Mouse (Mus musculus) stomach, postnatal 0 days (tissue): Measurements from ENCODE around the gene Piga. TPM values are rescaled to one million over a fixed set of nuclear protein-coding genes. Genes with fewer than 3 reads are reported as not detected.

Experiments used
- ATAC-seq: fragments of 200-750 bp; cut with Nextera tagmentation; 2 replicates; pipeline ENCODE4 v1.8.0; 2017; ENCODE audit not compliant: low FRiP score, low TSS enrichment
- DNase-seq: peaks from one replicate; pipeline ENCODE4 v3.0.0-alpha.2; 2016; ENCODE audit warnings: low spot score
- H3K27ac ChIP-seq: fragments of 300-500 bp; sonication (generic); replicated peaks from 2 replicates; pipeline ENCODE4 v1.5.1; 2014; ENCODE audit warnings: mild to moderate bottlenecking, control low read depth
- H3K27me3 ChIP-seq: fragments of 300-500 bp; sonication (generic); 2 replicates; pipeline ENCODE4 v1.6.1; 2014; ENCODE audit warnings: low read length; ENCODE audit not compliant: control insufficient read depth, insufficient read depth
- H3K36me3 ChIP-seq: fragments of 300-500 bp; sonication (generic); 2 replicates; pipeline ENCODE4 v1.6.1; 2014; ENCODE audit warnings: low read length, mixed read lengths; ENCODE audit not compliant: control insufficient read depth, insufficient read depth
- H3K4me1 ChIP-seq: fragments of 300-500 bp; sonication (generic); replicated peaks from 2 replicates; pipeline ENCODE4 v1.6.1; 2014; ENCODE audit warnings: antibody characterized with exemption; ENCODE audit not compliant: control insufficient read depth, insufficient read depth
- H3K4me2 ChIP-seq: fragments of 300-500 bp; sonication (generic); replicated peaks from 2 replicates; pipeline ENCODE4 v1.6.1; 2014; ENCODE audit warnings: low read depth, mild to moderate bottlenecking, control low read depth, moderate library complexity
- H3K4me3 ChIP-seq: fragments of 300-500 bp; sonication (generic); 2 replicates; pipeline ENCODE4 v1.5.1; 2014; ENCODE audit warnings: low read depth, low read length, control low read depth
- H3K9ac ChIP-seq: fragments of 300-500 bp; sonication (generic); 2 replicates; pipeline ENCODE4 v1.6.1; 2014; ENCODE audit warnings: mild to moderate bottlenecking, low read length, control low read depth, mixed read lengths
- H3K9me3 ChIP-seq: fragments of 300-500 bp; sonication (generic); 2 replicates; pipeline ENCODE4 v1.6.1; 2016; ENCODE audit warnings: low read length; ENCODE audit not compliant: control insufficient read depth
- CTCF ChIP-seq: IDR thresholded peaks from 2 replicates; pipeline ENCODE4 v1.5.1; 2016; ENCODE audit warnings: antibody characterized with exemption, low read depth, mild to moderate bottlenecking, moderate library complexity
- EP300 ChIP-seq: optimal IDR thresholded peaks from 2 replicates; pipeline ENCODE3; 2016; ENCODE audit warnings: antibody characterized with exemption
- WGBS: fragments of 180-500 bp; shearing (Covaris S2); extraction: QIAGEN DNeasy Blood & Tissue Kit; methylation state at CpG from one replicate; pipeline ENCODE4 v1.1.7; 2014; 5-methylcytosine and 5-hydroxymethylcytosine counted together
- polyA plus RNA-seq: library from polyadenylated mRNA; unstranded; fragments of >200 nt; fragmentation: Nextera tagmentation; extraction: Ambion mirVana; gene quantifications from 2 replicates; pipeline ENCODE4 v1.2.1, GENCODE M21; 2015

Piga gene
- polyA plus RNA-seq, 1 experiment from 2014 or later: 5.6 TPM

GRCm38 (mm10) chrX:164439462-164439861 lies 19.9 kb downstream of the Piga start:
- Histone ChIP-seq H3K4me1 (no peaks in the 10 kb centered on the region), H3K27ac (no peak overlapping the region), H3K36me3 (no peaks in the 10 kb centered on the region), H3K9ac (no peak overlapping the region), H3K9me3 (no peaks in the 10 kb centered on the region), H3K4me3 (no peak overlapping the region), H3K27me3 (no peaks in the 10 kb centered on the region), H3K4me2 (no peak overlapping the region)
- DNase-seq (no peak), ATAC-seq (no peak)
- no peak for TF ChIP-seq EP300
- no peak for TF ChIP-seq CTCF
- 87% methylated on average over 7 of the region's 7 CpGs for WGBS

GRCm38 (mm10) chrX:164440140-164440539 lies 20.6 kb downstream of the Piga start:
- H3K27me3 ChIP-seq: no peaks in the 10 kb centered on the region
- WGBS: 28% methylated on average over 2 of the region's 2 CpGs
- H3K9ac ChIP-seq: no peak overlapping the region
- H3K4me1 ChIP-seq: no peaks in the 10 kb centered on the region
- H3K9me3 ChIP-seq: no peaks in the 10 kb centered on the region
- no peaks in the 10 kb centered on the region for H3K36me3 ChIP-seq
- TF ChIP-seq EP300 (no peak), CTCF (no peak)
- no peak overlapping the region for H3K4me3 ChIP-seq
- no peak overlapping the region for H3K4me2 ChIP-seq
- no peak for DNase-seq
- no peak overlapping the region for H3K27ac ChIP-seq
- ATAC-seq: no peak

GRCm38 (mm10) chrX:164440703-164441102 lies 21.1 kb downstream of the Piga start:
- Histone ChIP-seq H3K4me2 (no peak overlapping the region), H3K9me3 (no peaks in the 10 kb centered on the region), H3K36me3 (no peaks in the 10 kb centered on the region), H3K27ac (no peak overlapping the region), H3K4me3 (no peak overlapping the region), H3K27me3 (no peaks in the 10 kb centered on the region), H3K4me1 (no peaks in the 10 kb centered on the region), H3K9ac (no peak overlapping the region)
- ATAC-seq: no peak
- 65% methylated on average over 3 of the region's 3 CpGs for WGBS
- DNase-seq: no peak
- TF ChIP-seq CTCF (no peak), EP300 (no peak)

- 83% methylated on average over 3 of the region's 3 CpGs for WGBS
- no peak for TF ChIP-seq CTCF
- TF ChIP-seq EP300: no peak
- Histone ChIP-seq H3K4me2 (no peak overlapping the region), H3K36me3 (no peaks in the 10 kb centered on the region), H3K9me3 (no peaks in the 10 kb centered on the region), H3K27ac (no peak overlapping the region), H3K9ac (no peak overlapping the region), H3K4me3 (no peak overlapping the region), H3K4me1 (no peaks in the 10 kb centered on the region), H3K27me3 (no peaks in the 10 kb centered on the region)
- DNase-seq (no peak), ATAC-seq (no peak)
These were observed 21.7 kb downstream of the Piga start for GRCm38 (mm10) chrX:164441306-164441705.

GRCm38 (mm10) chrX:164445601-164446000 lies 26.0 kb downstream of the Piga start:
- 66% methylated on average over 12 of the region's 12 CpGs for WGBS
- Histone ChIP-seq H3K27ac (no peak overlapping the region), H3K36me3 (no peaks in the 10 kb centered on the region), H3K4me1 (no peaks in the 10 kb centered on the region), H3K27me3 (no peaks in the 10 kb centered on the region), H3K9ac (no peak overlapping the region), H3K9me3 (no peaks in the 10 kb centered on the region), H3K4me2 (no peak overlapping the region), H3K4me3 (no peak overlapping the region)
- no peak; the same call in 1 of the 2 replicates for ATAC-seq
- TF ChIP-seq EP300: no peak
- no peak for TF ChIP-seq CTCF
- no peak for DNase-seq

GRCm38 (mm10) chrX:164446106-164446551 lies 26.5 kb downstream of the Piga start:
- 66% methylated on average over 10 of the region's 10 CpGs for WGBS
- DNase-seq (peak; percentile 29), ATAC-seq (peak; percentile 85)
- Histone ChIP-seq H3K9me3 (no peaks in the 10 kb centered on the region), H3K27ac (no peak overlapping the region), H3K4me3 (no peak overlapping the region), H3K4me1 (no peaks in the 10 kb centered on the region), H3K27me3 (no peaks in the 10 kb centered on the region), H3K9ac (no peak overlapping the region), H3K4me2 (no peak overlapping the region), H3K36me3 (no peaks in the 10 kb centered on the region)
- TF ChIP-seq EP300 (no peak), CTCF (peak; percentile 53)
